Mouse (Mus musculus) regulatory T cell (primary cell): ENCODE measurements around the gene Fam98a.

Experiments used
- in situ Hi-C: fragments of 300-600 bp; cut with MboI, MseI; formaldehyde crosslinking; loops from one replicate; pipeline ENCODE4 v1.15.1; 2025; ENCODE audit warnings: high pct_unique_total_duplicates

The Fam98a gene

DNA sequence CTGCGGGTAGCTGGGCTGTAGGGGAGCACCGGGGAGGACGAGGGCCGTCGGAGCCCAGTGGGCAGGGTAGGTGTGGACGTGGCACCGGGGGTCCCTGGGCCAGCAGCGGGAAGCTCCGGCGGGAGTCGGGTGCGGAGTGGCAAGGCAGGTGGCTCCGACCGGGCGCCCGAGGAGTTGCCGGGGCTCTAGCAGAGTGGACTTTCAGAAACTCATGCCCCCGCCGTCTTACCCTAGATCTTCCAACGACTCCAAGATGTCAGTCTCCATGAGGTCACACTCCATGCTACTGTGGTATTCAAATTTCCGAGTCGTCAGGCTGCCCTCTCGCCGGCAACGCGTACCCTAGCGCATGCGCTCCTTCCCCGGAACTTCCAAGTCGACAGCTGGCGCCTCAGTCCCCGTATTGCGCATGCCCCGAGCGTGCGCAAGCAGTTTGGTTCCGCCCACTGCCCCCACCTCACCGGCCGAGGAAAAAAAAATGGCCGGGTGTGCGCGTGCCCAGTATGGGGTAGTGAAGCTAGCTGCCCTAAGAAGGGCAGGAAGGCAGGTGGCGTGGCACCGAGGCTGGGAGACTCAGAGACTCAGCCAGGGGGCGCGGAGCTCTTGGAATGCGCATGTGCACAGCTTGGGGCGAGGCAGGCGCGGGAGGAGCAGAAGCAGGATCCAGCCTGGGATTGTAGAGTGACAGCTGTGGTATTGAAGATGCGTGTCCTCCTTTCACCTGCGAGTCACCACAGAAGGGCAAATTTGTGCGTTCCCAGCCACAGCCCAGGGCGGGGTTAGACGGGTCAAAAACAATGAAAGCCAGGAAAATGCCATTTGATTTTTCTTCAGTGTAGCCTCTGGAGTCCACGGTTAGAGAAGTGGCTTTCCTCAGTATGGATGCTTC, at the start of gene Fam98a:
Gene Fam98a (minus strand): TSS at position 435 of the 889 bp plus-strand sequence.
- in situ Hi-C loops: no loop called here

DNA sequence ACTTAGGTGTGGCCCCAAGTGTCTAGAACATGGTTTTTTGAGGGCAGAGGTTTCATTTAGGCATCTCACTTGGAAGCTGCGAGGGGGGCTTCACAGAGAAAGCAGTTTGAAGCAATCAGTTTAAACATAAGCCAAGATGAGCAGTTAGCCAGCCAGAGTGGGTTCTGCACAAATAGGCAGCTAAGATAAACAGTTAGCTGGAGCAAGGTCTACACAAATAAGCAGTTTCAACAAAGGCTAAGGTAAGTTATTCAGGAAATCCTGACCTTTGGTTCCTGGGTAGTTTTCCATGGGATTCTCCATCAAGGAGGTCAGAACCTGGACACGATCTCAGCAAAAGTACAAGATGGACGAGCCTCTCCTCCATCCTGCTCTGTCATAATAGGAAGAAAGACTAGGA, 46.9 kb upstream of the Fam98a start:
- in situ Hi-C loops: no loop called here

DNA sequence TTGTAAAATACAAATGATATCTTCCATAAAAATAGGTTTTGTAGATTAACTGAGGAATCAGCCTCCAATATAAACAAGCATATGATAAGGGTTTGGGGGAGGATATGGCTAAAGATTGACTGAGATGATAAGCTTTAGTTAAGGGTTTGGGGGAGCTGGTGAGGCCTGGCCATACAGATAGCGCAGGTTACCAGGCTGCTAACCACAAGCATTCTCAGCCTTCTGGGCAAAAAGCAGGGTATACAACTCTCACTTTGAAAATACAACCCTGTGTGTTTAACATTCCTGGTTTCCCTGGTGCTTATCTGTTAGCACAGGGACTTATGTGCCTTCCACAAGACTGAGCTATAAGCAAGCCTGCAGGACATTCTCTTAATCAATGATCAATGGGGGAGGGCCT, 31.0 kb upstream of the Fam98a start:
- in situ Hi-C loops: no loop called here

DNA sequence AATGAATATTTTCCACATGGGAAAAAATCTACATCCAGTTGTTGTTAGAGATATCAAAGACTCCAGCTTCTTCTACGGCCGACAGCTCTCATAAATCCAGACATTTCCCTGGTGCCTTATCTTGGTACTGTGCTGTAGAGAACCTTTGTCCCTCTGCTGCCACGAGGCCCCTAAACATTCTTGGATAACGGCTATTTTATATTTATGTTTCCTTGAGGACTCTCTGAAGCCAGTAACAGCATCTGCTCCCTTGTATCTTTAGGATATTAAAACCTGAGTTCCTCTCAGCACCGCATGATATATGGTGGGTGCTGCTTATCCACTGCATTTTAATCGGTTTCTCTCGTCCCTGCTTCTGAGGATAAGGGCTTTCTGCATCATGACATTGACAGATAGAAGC, 23.9 kb upstream of the Fam98a start:
- in situ Hi-C loops: no loop called here

DNA sequence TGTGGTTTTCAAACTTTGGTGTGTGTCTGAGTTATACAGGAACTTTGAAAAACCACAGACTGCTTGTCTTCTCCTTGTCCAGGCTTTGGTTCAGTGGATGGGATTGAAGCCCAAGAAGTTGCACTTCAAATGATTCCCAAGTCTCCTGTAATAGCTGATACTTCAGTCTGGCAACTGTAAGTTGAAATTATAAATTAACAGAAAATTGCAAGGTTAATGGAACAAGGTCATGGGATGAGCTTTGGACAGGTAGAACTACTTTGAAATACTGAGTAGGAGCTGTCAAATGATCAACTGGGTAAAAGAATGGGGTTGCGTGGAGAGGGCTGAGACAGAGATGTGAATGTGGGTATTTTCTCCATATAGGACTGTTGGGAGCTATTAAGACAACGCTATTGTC, 6.3 kb upstream of the Fam98a start:
- in situ Hi-C loops: no loop called here

DNA sequence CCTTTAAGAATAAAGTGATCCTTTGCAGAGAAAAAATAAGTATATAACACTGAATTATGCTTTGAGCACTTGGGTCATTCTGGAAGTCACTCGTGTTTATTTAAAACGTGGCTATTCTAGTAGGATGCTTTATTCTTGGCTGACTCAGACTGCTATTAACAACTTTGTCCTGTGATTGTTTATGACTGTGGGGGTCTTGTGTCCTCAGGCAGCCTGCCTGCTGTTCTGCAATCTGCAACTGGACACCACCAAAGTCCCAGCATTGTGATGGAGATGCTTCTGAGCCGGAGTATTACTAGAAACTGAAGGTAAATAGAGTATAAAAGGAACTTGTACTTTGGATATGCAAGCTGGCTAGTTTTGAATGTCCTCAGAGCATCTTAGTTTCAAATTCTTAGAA, 5.3 kb upstream of the Fam98a start:
- in situ Hi-C loops: no loop called here

DNA sequence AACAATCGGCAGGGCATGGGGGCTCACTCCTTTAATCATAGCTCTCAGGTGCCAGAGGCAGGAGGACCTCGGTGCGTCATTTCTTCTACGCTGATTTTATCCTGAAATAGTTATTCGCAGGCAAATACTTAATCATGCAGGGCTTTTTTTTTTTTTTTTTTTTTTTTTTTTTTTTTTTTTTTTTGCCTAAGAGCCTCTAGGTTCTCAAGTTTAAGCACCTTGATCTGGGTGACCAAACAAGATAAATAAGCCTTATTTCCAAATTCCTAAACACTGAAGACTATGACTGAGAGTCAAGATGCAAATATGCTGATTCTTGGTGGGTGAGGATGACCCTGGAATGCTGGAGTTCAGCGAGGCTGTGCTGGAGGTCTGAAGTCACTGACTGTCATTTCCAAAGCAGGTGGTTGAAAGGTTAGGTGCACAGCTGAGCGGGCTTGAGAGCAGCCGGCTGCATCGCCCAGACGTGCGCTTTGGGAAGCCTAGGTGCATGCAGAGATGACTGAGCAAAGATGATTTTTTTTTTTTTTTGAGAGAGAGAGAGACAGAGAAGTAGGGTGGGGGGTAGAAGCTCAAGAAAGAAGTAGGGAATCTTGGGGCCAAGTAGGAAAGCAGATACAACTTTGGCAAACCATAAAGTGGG, 854 bp downstream of the Fam98a start:
- in situ Hi-C loops: no loop called here

DNA sequence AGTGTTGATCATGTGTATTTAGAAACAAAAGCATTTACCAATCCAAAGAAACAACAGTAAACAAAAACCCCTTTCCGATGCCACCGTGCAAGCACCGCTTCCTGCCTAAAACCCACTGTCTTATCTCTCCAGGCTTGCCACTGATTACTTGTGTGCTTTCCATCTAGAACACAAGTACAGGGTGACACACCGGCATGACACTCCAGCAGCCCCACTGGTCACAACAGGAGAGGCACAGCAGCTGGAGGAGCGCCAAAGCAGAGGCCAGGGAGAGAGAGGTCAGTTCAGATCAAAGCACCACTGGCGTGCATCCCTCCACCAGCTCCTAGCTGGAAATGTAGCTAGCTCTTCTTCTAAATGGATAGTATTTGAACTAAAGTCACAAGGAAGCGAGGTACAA, 7.5 kb downstream of the Fam98a start:
- in situ Hi-C loops: loop anchor here (5.0 to 25.0 kb wide), 2 partner anchors 172 to 807 kb away; no protein-coding TSS in a partner anchor

DNA sequence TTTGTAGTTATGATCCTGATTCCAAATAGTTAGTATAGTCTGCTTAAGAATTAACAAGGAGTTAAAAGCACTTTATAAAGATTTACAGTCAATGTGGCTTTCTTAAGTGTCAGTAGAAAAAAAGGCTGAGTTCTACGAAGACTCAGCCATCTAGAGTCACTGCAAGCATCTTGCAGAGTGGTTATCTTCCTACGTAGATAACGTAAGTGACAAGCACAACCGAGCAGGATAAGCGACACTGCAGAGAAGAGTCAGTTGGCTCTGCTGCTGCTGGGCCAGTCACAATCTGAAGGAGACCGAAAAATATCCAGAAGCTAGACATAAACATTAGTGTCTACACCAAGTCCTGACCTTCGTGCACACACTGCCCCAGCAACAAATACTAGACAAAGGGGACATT, 8.3 kb downstream of the Fam98a start:
- in situ Hi-C loops: loop anchor here (5.0 to 25.0 kb wide), 2 partner anchors 171 to 806 kb away; no protein-coding TSS in a partner anchor

DNA sequence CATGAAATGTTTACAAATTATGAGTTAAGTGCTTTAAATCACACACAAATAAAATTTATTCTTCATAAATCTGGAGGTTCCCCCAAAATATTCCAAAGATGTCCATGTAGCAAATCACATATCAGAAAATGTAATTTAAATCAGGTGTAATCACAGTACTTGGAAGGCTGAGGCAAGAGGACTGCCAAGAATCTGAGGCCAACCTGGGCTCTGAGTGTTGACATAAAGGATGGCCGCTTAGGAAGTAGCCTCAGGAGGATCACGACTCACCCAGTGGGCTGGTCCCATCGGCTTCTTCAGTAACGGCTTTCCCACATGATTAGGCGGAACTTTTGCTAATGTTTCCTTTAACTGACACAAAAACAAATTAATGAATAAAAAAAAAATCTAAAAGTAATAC, 11.9 kb downstream of the Fam98a start:
- in situ Hi-C loops: loop anchor here (5.0 to 25.0 kb wide), 2 partner anchors 168 to 803 kb away; no protein-coding TSS in a partner anchor

DNA sequence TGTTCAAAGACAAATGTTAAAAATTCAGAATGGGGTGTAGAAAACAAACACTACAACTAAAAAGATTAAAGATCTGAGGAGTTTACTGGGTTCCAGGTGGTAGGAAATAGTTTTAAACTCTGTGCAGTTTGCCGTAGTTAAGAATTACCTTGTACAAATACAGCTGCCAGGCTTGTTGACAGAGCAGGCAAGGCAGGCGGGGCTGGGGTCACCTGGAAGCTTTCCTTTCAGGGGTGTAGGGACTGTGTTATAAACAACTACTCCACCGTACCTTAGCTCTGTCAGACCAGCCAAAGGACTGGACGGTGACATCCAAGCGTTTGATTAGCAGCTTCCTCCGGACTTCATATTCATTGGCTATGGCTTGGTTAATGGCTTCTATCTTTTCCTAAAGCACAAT, 12.6 kb downstream of the Fam98a start:
- in situ Hi-C loops: loop anchor here (25.0 kb wide), 1 partner anchor 802 kb away; no protein-coding TSS in a partner anchor

DNA sequence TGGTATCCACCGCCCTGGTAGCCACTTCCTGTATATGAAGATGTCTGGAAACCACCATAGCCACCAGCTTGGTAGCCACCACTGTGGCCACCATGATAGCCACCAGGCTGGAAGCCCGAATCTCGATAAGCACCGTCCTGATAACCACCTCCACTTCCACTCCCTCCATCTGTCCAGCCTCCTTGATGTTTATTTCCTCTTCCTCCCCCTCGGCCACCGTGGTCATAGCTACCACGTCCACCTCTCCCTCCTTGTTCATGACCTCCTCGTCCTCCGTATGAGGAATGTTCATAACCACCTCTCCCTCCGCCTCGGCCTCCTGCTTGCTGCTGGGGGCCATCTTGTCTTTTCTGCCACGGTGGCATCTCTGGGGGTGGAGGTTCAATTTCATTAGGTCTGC, 13.3 kb downstream of the Fam98a start:
- in situ Hi-C loops: loop anchor here (25.0 kb wide), 1 partner anchor 801 kb away; no protein-coding TSS in a partner anchor

DNA sequence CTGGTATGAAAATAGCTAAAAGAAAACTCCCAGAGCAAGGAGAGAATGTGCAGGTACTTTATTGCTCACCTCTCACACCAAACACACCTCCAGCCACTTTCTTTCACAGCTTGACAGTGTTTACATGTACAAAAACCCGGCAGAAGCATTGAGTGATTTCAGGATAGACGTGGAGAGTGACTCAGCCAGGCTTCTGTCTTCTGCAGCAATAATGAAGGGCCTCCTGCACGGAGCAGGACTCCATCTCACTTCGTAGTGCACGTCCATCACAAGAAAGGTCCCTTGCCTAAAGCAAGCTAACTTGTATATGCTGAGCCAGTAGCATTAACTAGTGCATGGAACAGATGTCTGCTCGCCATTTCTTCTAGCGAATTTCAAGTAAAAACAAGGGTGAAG, 14.7 kb downstream of the Fam98a start:
- in situ Hi-C loops: loop anchor here (25.0 kb wide), 1 partner anchor 800 kb away; no protein-coding TSS in a partner anchor

DNA sequence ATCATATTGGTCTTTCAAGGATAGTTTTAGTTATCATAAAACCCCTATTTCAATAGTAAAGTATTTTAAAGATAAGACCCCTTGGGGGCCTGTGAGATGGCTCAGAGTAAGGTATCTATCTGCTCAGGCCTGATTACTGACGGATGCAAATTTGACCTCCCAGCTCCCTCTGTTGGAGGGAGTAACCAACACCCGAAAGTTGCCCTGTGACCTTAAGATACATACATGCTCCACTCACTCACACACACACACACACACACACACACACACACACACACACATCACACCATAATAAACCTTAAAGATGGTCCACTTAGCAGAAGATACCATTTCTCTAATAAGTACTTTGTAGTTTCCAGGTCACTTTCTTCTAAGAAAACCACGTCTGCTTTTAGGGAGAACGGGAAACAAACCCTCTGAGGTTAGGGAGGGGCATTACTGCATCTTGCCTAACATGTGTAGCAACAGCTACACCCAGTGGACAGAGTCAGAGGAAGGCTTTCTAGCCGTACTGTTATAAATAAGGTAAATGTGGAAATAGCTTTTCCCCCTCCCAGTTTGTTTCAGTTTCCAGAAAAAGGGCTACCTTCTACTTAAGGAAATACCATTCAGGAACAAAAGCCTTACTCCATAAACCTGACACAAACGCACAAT, 15.2 kb downstream of the Fam98a start:
- in situ Hi-C loops: loop anchor here (25.0 kb wide), 1 partner anchor 799 kb away; no protein-coding TSS in a partner anchor

DNA sequence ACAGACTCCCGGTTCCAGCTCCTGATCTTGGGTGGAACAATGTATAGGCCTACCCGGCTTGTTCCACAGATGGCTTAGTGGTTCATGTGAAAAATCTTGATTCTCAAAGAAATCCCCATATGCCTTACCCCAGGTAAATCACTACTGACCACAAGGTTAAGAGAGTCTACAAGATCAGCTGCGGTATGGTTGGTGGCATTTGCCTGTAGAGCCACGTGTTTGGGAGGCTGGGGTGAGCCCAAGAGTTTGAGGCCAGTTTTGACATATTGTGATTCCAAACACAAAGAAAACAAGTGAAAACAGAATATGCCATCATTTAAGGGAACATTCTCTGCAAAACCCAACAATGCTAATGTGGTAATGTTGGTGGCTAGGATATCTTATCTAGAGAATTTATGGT, 16.1 kb downstream of the Fam98a start:
- in situ Hi-C loops: loop anchor here (25.0 kb wide), 1 partner anchor 798 kb away; no protein-coding TSS in a partner anchor

DNA sequence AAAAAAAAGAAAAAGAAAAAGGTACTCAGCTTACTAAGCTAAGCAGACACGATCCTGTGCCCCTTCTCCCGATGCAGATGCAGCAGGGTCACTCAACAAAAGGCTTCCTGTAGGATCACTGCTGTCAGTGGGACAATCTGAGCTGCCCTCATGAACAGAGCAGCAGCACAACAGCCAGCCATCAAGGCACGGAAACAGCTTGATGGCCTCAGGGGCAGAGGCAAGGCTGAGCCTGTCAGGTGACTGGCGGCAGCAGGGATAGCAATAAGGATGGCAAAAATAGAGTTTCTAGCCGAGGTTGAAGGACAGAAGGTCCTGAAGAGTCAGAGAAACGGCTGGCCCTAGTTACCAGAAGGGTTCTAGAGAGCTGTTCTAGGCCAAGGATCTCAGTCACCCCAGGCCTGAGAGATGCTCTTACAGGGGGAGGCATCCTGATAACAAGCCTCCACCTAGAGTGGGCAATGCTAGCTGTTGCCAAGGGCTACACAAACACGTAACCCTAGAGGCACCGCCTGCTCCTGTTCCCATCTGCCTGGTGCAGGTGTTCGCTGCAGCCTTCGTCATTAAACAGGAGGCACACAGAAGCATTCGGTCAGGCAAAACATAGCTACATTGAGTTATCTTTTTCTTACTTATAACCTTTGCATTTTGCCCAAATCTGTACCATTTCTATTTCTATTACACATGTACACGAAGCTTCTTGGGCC, 17.3 kb downstream of the Fam98a start:
- in situ Hi-C loops: loop anchor here (25.0 kb wide), 1 partner anchor 797 kb away; no protein-coding TSS in a partner anchor

DNA sequence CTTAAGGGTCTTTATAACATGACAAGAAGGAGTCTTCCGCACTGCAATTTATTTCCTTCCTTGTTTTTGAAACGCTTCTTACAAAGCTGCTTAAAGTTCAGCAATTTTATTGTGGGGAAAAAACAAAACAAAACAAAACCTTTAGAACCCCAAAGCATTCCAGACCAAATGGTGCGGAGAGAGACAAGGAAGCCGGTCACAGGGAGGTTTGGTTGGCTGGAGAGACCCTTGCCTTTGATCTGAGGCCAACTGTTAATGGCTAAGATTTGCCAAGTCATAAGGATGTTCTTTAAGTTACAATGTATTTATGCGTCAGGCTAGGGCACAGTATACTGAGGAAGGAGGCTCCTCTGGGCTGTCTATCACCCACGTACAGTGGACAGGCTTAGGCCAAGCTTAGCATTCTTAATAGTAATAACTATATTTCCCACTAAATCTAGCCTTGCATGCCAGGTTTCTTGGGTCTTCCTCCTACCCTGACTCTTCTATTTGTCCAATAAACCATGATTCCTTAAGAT, 19.2 kb downstream of the Fam98a start:
- in situ Hi-C loops: loop anchor here (25.0 kb wide), 1 partner anchor 795 kb away; no protein-coding TSS in a partner anchor

DNA sequence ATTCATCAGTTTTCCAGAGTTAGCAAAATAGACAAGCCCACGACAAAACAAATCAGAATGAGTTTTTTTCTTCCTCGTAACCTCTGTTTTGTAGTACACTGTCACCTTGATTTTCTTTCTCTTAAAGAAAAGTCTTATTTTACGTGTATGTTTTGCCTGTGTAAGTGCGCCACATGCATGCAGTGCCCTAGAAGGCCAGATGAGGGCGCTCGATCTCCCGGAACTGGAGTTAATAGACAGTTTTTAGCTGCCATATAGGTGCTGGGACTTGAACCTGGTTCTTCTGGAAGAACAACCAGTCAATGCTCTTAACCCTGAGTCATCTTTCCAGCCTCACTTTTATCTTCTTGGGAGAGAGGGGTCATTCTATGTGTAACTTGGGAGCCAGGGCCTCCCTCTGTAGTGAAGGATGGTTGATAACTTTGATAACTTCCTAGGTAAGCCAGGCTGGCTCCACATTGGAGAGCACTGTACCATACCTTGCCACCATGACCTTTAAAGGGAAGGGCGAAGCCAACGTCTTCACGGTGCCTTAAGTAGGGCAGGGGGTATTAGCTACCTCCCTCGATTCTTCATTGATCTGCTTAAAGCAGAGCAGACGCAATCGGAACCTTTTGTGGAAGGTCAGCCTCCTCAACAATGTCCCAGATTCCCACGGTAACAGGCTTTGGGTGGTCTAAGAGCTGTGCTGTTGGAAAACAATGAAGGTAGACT, 22.4 kb downstream of the Fam98a start:
- in situ Hi-C loops: loop anchor here (25.0 kb wide), 1 partner anchor 792 kb away; no protein-coding TSS in a partner anchor

DNA sequence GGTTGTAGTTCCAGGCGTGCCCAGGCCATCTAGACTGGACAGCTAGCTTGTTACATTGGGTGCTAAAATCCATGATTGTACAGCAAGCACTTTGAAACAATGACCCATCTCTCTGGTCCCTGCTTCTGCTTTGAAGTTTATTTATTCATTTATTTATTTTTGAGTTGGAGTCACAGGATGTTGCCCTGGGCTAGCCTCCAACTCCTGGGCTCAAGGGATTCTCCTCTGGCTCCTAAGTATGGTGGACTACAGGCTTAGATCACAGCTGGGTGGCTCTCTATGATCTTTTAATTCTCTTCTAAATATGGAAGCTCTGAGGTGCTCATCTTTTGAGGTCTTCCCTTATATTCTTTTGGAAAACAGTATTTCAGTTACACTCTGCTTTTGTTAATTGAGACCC, 25.3 kb downstream of the Fam98a start:
- in situ Hi-C loops: loop anchor here (25.0 kb wide), 1 partner anchor 789 kb away; no protein-coding TSS in a partner anchor

DNA sequence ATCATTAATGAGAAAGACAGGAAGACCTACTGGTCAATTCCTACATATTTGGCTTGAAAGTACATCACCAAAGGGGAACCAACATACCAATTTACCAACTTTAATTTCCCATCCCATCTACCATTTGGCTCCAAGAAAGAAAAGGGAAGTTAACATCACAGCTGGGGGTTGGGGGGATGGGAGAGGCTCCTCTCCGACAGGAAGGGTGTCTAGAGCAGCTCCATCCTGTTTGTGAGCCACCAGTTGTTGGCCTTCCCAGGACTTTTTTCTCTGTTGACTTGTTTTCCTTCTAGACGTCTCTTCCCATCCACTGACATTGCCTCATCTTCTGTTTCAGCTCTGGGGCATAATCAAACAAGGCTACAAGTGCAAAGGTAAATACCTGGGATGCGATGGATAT, 27.9 kb downstream of the Fam98a start:
- in situ Hi-C loops: no loop called here
